Mouse (Mus musculus): Measurements from ENCODE around the gene Inka1. TPM values are rescaled to one million over a fixed set of nuclear protein-coding genes. Genes with fewer than 3 reads are reported as not detected.
"Not testable (repeated sequence)": the region's sequence is repeated elsewhere in the genome, so short reads cannot be mapped to it uniquely, and the experiment has no call there.

The Inka1 gene
- 3.1 and 6.0 TPM in 2 replicates for polyA plus RNA-seq (2012; rRNA removed)

DNA sequence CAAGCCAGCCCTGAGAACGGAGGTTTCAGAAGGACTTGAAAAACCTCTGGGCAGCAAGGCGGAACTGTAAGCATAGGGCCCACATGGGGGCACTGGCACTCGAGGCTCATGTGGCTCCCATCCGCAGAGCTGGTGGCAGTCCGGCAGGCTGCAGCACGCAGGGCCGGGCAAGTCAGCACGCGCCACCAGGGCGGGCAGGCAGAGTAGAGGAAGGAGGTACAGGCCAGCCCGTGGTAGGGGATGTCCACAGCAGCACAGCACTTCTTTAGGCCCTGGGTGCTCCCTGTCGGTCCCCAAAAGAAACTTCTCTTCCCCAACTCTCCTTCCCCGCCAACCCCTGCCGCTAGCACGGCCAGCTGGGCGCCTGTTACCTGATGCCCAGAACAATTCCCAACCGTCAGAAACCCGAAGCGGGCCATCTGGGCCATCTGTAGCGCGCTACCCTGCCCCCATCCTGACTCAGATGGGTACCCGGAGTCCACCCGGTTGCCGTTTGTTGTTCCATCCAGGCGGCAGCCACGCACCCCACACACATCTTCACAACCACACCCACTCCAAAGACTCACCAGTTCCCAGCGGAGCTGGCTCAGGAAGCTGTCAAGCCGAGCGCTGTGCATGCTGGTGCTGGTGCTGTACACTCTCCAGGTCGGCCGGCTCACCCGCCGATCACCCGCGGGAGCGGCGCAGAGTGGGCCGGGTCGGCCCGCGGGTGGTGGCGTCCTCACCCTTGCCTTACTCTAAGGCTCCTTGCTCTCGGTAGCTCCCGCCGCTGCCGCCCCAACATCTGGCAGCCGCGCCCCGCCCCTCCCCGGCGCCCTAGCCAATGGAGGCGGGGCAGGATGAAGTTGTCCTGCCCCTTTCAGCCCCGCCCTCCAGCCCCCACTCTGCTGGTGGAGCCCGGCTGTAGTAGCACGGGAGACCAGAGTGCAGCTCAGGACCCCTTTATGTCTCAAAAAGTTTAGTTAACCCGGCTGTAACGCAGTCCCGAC is at the start of gene Inka1:
TSS of gene Inka1 (minus strand) at position 749 of the 989 bp plus-strand sequence.
- peaks cover 18% of the 10 kb centered on the region for H3K4me1 ChIP-seq (ENCODE audit: control insufficient read depth, insufficient read depth, insufficient read length, low read length)
- WGBS, result 3% methylated on average over 58 of the region's 58 CpGs
- 0 out of 2 replicates have a peak within 1 kb of the TSS, but pooled peaks have one; percentile 4 for H3K27ac ChIP-seq (ENCODE audit: insufficient read depth, low read depth, low read length)
- peak within 1 kb of the TSS; percentile 66 for H3K4me3 ChIP-seq (ENCODE audit: low read depth, low read length)
- H3K27me3 ChIP-seq (ENCODE audit: control insufficient read depth, insufficient read depth, low read length), result no peaks in the 10 kb centered on the region
- TF ChIP-seq POLR2A (IDR thresholded peaks at IDR 0.05; ENCODE audit: low read depth, low read length) (0 out of 2 replicates have a peak, but pooled peaks have one; percentile 40), CTCF (IDR thresholded peaks at IDR 0.05; ENCODE audit: extremely low read depth, insufficient read length, insufficient replicate concordance, low read depth, low read length) (no peak)
- H3K36me3 ChIP-seq (ENCODE audit: control insufficient read depth, insufficient read depth, low read length), result peaks cover 23% of the 10 kb centered on the region

DNA sequence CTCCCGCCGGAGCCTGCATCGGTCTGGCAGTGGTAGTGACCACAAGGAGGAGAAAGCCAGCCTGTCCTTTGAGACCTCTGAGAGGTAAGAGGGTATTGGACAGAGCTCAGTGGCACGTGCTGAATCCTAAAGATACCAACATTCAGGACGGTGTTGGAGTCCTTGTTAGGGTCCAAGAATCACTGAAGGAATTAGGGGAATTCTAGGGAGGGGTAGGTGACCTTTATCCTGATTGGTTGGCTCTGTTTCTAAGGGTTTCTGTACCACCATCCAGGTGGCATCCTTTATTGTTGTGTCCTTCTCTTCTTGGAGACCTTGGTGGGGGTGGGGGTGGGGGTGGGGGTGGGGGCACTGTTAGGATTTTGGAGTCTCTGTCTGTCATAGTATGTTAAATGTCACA is 46.4 kb upstream of the Inka1 start:
- H3K36me3 ChIP-seq (ENCODE audit: control insufficient read depth, insufficient read depth, low read length), result peaks cover 39% of the 10 kb centered on the region
- H3K27ac ChIP-seq (ENCODE audit: insufficient read depth, low read depth, low read length), result no peak overlapping the region
- H3K4me3 ChIP-seq (ENCODE audit: low read depth, low read length), result no peak overlapping the region
- no peaks in the 10 kb centered on the region for H3K27me3 ChIP-seq (ENCODE audit: control insufficient read depth, insufficient read depth, low read length)
- TF ChIP-seq POLR2A (IDR thresholded peaks at IDR 0.05; ENCODE audit: low read depth, low read length) (no peak), CTCF (IDR thresholded peaks at IDR 0.05; ENCODE audit: extremely low read depth, insufficient read length, insufficient replicate concordance, low read depth, low read length) (no peak)
- H3K4me1 ChIP-seq (ENCODE audit: control insufficient read depth, insufficient read depth, insufficient read length, low read length), result peaks cover 18% of the 10 kb centered on the region; the same call in 1 of the 2 replicates
- 88% methylated on average over 5 of the region's 5 CpGs for WGBS

DNA sequence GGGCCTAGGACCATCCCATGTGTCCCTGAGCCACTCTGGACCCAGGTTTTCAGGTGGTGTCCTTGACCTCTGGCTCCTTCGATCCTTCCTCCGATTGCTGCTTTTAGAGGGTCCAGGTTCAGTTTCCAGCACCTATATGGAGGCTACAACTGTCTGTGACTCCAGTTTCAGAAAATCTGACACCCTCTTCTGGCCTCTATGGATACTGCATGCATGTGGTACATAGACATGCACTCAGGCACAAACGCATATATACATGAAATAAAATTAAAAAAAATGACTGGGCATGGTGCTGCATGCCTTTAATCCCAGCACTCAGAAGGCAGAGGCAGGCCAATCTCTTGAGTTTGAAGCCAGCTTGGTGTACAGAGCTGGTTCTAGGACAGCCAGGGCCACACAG is 42.2 kb upstream of the Inka1 start:
- peaks cover 2% of the 10 kb centered on the region; the same call in 1 of the 2 replicates for H3K4me1 ChIP-seq (ENCODE audit: control insufficient read depth, insufficient read depth, insufficient read length, low read length)
- 96% methylated on average over 3 of the region's 3 CpGs for WGBS
- H3K27me3 ChIP-seq (ENCODE audit: control insufficient read depth, insufficient read depth, low read length), result no peaks in the 10 kb centered on the region
- no peak overlapping the region for H3K4me3 ChIP-seq (ENCODE audit: low read depth, low read length)
- TF ChIP-seq POLR2A (IDR thresholded peaks at IDR 0.05; ENCODE audit: low read depth, low read length) (no peak), CTCF (IDR thresholded peaks at IDR 0.05; ENCODE audit: extremely low read depth, insufficient read length, insufficient replicate concordance, low read depth, low read length) (no peak)
- no peak overlapping the region for H3K27ac ChIP-seq (ENCODE audit: insufficient read depth, low read depth, low read length)
- H3K36me3 ChIP-seq (ENCODE audit: control insufficient read depth, insufficient read depth, low read length), result peaks cover 46% of the 10 kb centered on the region

DNA sequence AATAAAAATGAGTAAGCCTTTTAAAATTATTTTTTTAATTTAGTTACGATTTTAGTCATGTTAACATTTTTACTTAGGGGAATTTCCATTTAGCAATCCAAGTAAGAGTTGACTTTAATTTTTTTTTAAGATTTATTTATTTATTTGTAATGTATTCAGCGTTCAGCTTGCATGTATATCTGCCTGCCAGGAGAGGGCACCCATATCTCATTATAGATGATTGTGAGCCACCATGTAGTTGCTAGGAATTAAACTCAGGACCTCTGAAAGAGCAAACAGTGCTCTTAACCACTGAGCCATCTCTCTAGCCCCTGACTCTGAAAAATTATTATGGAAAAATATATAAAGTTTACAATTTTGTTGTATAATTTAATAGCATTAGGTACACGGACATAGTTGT is 40.9 kb upstream of the Inka1 start:
- no peak for TF ChIP-seq POLR2A (IDR thresholded peaks at IDR 0.05; ENCODE audit: low read depth, low read length)
- TF ChIP-seq CTCF (IDR thresholded peaks at IDR 0.05; ENCODE audit: extremely low read depth, insufficient read length, insufficient replicate concordance, low read depth, low read length), result no peak
- Histone ChIP-seq H3K4me1 (ENCODE audit: control insufficient read depth, insufficient read depth, insufficient read length, low read length) (peaks cover 2% of the 10 kb centered on the region; the same call in 1 of the 2 replicates), H3K4me3 (ENCODE audit: low read depth, low read length) (no peak overlapping the region), H3K27me3 (ENCODE audit: control insufficient read depth, insufficient read depth, low read length) (no peaks in the 10 kb centered on the region), H3K27ac (ENCODE audit: insufficient read depth, low read depth, low read length) (no peak overlapping the region), H3K36me3 (ENCODE audit: control insufficient read depth, insufficient read depth, low read length) (peaks cover 36% of the 10 kb centered on the region)
- whole genome bisulfite sequencing, result 84% methylated on average over 3 of the region's 3 CpGs

DNA sequence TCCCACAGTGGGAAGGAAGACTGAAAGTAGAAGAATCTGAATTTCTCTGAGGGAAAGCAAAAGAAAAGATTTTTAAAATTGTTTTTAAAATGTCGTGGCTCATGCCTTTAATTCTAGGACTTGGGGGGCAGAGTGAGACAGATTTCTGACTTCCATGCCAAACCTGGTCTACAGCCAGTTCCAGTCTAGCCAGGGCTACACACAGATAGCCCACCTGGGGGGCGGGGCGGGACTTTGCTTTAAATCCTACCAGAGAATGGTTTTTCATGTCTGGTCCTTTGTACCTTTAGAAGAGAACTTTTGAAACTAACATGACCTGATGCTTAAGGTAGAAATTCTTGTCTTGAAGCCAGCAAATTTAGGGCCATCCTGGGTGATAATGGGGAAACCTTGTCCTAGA is 37.5 kb upstream of the Inka1 start:
- Histone ChIP-seq H3K27me3 (ENCODE audit: control insufficient read depth, insufficient read depth, low read length) (no peaks in the 10 kb centered on the region), H3K27ac (ENCODE audit: insufficient read depth, low read depth, low read length) (no peak overlapping the region), H3K4me1 (ENCODE audit: control insufficient read depth, insufficient read depth, insufficient read length, low read length) (peaks cover 2% of the 10 kb centered on the region; the same call in 1 of the 2 replicates), H3K36me3 (ENCODE audit: control insufficient read depth, insufficient read depth, low read length) (peaks cover 24% of the 10 kb centered on the region), H3K4me3 (ENCODE audit: low read depth, low read length) (no peak overlapping the region)
- 85% methylated on average over 3 of the region's 3 CpGs for WGBS
- no peak for TF ChIP-seq POLR2A (IDR thresholded peaks at IDR 0.05; ENCODE audit: low read depth, low read length)
- no peak for TF ChIP-seq CTCF (IDR thresholded peaks at IDR 0.05; ENCODE audit: extremely low read depth, insufficient read length, insufficient replicate concordance, low read depth, low read length)

DNA sequence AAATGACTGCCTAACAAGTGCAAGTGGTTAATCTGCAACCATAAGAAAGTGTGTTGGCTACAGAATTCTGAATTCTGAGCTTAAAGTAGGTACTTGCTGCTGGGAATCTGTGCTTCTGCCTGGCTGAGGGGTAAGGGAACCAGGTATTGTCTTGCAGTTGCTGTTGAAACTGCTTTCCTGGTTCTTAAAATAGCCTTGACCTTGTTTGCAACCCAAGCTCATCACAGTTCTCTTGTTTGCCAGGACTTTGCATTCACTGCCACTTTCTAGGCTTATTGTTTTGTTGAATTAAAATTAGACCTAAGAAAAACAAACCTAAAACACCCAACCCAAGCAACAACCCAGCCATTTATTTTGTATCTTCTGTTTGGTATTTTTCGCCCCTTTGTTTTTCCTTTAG is 35.1 kb upstream of the Inka1 start:
- Histone ChIP-seq H3K36me3 (ENCODE audit: control insufficient read depth, insufficient read depth, low read length) (peaks cover 17% of the 10 kb centered on the region), H3K4me1 (ENCODE audit: control insufficient read depth, insufficient read depth, insufficient read length, low read length) (peaks cover 2% of the 10 kb centered on the region; the same call in 1 of the 2 replicates), H3K27me3 (ENCODE audit: control insufficient read depth, insufficient read depth, low read length) (no peaks in the 10 kb centered on the region), H3K27ac (ENCODE audit: insufficient read depth, low read depth, low read length) (no peak overlapping the region), H3K4me3 (ENCODE audit: low read depth, low read length) (no peak overlapping the region)
- 90% methylated on average over 1 of the region's 1 CpGs for WGBS
- no peak for TF ChIP-seq POLR2A (IDR thresholded peaks at IDR 0.05; ENCODE audit: low read depth, low read length)
- no peak for TF ChIP-seq CTCF (IDR thresholded peaks at IDR 0.05; ENCODE audit: extremely low read depth, insufficient read length, insufficient replicate concordance, low read depth, low read length)

DNA sequence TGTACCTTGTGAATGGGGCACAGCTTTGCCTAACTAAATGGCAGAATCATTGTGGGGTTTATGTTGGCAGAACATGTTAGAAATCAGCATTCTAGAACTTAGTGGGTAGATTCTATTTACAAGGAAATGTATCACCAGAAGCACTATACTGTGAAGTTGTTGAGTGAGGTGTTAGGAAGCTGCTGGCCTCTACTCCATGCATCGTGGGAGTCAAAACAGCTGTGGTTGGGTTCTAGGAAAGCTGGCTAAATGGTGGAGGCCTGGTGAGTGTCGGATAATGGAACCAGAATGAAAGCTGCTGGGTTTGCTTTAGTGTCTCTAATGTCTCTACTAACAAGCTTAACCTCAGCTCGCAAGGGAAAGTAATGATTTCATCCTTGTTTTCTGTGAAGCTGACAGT is 31.4 kb upstream of the Inka1 start:
- H3K36me3 ChIP-seq (ENCODE audit: control insufficient read depth, insufficient read depth, low read length), result peaks cover 13% of the 10 kb centered on the region; the same call in 1 of the 2 replicates
- no peak overlapping the region for H3K27ac ChIP-seq (ENCODE audit: insufficient read depth, low read depth, low read length)
- WGBS, result 78% methylated on average over 3 of the region's 3 CpGs
- TF ChIP-seq POLR2A (IDR thresholded peaks at IDR 0.05; ENCODE audit: low read depth, low read length) (no peak), CTCF (IDR thresholded peaks at IDR 0.05; ENCODE audit: extremely low read depth, insufficient read length, insufficient replicate concordance, low read depth, low read length) (no peak)
- no peaks in the 10 kb centered on the region for H3K4me1 ChIP-seq (ENCODE audit: control insufficient read depth, insufficient read depth, insufficient read length, low read length)
- no peaks in the 10 kb centered on the region for H3K27me3 ChIP-seq (ENCODE audit: control insufficient read depth, insufficient read depth, low read length)
- no peak overlapping the region for H3K4me3 ChIP-seq (ENCODE audit: low read depth, low read length)

DNA sequence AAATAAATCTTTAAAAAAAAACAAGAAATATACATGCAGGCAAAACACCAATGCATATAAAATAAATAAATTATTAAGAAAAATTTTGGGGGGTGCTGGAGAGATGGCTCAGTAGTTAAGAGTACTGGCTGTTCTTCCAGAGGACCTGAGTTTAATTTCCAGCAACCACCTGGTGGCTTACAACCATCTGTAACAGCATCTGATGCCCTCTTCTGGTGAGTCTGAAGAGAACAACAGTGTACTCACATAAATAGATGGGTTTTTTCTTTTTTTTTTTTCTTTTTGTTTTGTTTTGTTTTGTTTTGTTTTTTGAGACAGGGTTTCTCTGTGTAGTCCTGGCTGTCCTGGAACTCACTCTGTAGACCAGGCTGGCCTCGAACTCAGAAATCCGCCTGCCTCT is 27.9 kb upstream of the Inka1 start:
- 96% methylated on average over 2 of the region's 2 CpGs for WGBS

More for the DNA sequence above, 27.9 kb upstream of the Inka1 start:
- not testable (repeated sequence) for H3K27me3 ChIP-seq (ENCODE audit: control insufficient read depth, insufficient read depth, low read length); H3K27ac ChIP-seq (ENCODE audit: insufficient read depth, low read depth, low read length); H3K4me1 ChIP-seq (ENCODE audit: control insufficient read depth, insufficient read depth, insufficient read length, low read length); H3K4me3 ChIP-seq (ENCODE audit: low read depth, low read length)
- H3K36me3 ChIP-seq (ENCODE audit: control insufficient read depth, insufficient read depth, low read length), result peaks cover 13% of the 10 kb centered on the region; the same call in 1 of the 2 replicates
